Mouse (Mus musculus): ENCODE measurements at regions not wholly inside any gene's neighbourhood (a gene's known extent, or its start where the extent isn't known, plus 50 kb on each side); places are given as distances from the start of the nearest gene placed in this dataset.

DNA sequence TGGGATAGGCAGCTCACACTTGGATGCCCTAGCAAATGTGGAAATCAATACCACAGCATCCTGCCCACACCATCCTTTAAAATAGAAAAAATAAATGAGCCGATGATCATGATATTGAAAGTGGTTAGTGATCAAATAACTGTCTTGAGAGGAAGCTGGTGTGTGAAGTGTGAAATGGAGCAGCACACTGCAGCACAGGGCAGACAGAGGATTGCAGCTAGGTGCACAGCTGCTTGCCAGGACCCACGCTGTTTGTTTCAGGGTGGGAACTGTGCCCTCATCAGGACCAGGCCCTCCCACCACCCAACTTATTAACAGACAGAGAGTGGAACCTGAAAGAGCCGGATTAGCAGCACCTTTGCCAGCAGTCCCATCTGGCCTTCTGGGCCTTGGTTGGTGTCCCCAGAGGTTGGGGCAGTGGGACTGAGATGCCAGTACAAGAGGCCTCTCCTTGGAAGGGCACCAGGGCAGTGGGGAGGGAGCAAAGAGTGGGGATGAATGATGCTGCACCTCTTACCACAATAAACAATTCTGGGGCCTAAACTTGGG is 191.2 kb upstream of the Tle1 start:
- DNase-seq (ENCODE audit: low spot score) (no peak), ATAC-seq (no peak)
- Histone ChIP-seq H3K27ac (ENCODE audit: low read length) (no peak overlapping the region), H3K36me3 (ENCODE audit: insufficient read depth, low read length) (no peaks in the 10 kb centered on the region), H3K4me1 (ENCODE audit: insufficient read depth, low read depth, low read length) (no peaks in the 10 kb centered on the region), H3K4me2 (replicated peaks; ENCODE audit: low read depth, low read length) (no peak overlapping the region), H3K9me3 (ENCODE audit: low read length) (no peaks in the 10 kb centered on the region), H3K27me3 (replicated peaks; ENCODE audit: insufficient read depth, low read length) (no peaks in the 10 kb centered on the region), H3K9ac (replicated peaks; ENCODE audit: low read depth) (no peak overlapping the region), H3K4me3 (ENCODE audit: low read depth, low read length) (no peak overlapping the region)
- WGBS: 77% methylated on average over 3 of the region's 3 CpGs
- TF ChIP-seq CTCF (IDR thresholded peaks at IDR 0.05) (no peak), EP300 (IDR thresholded peaks at IDR 0.05) (no peak)

GRCm38 (mm10) chr4:72389811-72390625 is 189.3 kb upstream of the Tle1 start:
- WGBS: 58% methylated on average over 5 of the region's 5 CpGs
- no peak for DNase-seq (ENCODE audit: low spot score)

DNA sequence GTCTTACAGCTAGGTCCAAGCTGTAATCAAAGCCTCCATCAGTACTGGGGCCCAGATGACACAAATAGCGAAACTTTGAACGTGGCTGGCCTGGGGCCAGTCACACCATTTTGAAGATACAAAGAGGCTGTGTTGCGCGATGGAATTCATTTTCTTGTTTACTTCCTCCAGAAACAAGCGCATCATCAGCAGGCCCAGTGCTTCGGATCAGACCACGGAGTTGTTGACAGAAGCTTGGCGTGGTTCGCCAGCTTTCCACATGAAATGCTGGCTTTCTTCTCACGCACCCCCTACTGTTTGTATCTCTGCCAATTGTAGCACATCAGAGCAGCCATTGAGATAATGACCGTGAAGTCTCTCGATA is 184.2 kb upstream of the Tle1 start:
- peak; percentile 92 for DNase-seq (ENCODE audit: low spot score)
- no peak overlapping the region for H3K4me2 ChIP-seq (replicated peaks; ENCODE audit: low read depth, low read length)

More at GRCm38 (mm10) chr4:72389811-72390625, 189.3 kb upstream of the Tle1 start:
- no peaks in the 10 kb centered on the region for H3K27me3 ChIP-seq (replicated peaks; ENCODE audit: insufficient read depth, low read length)
- H3K9me3 ChIP-seq (ENCODE audit: low read length): no peaks in the 10 kb centered on the region
- TF ChIP-seq CTCF (IDR thresholded peaks at IDR 0.05): no peak
- TF ChIP-seq EP300 (IDR thresholded peaks at IDR 0.05): no peak
- no peak for ATAC-seq
- H3K36me3 ChIP-seq (ENCODE audit: insufficient read depth, low read length): no peaks in the 10 kb centered on the region
- H3K4me3 ChIP-seq (ENCODE audit: low read depth, low read length): no peak overlapping the region
- H3K27ac ChIP-seq (ENCODE audit: low read length): no peak overlapping the region
- H3K4me1 ChIP-seq (ENCODE audit: insufficient read depth, low read depth, low read length): no peaks in the 10 kb centered on the region
- no peak overlapping the region for H3K4me2 ChIP-seq (replicated peaks; ENCODE audit: low read depth, low read length)
- H3K9ac ChIP-seq (replicated peaks; ENCODE audit: low read depth): no peak overlapping the region

GRCm38 (mm10) chr4:72384259-72384900 is 183.7 kb upstream of the Tle1 start:
- Histone ChIP-seq H3K27me3 (replicated peaks; ENCODE audit: insufficient read depth, low read length) (no peaks in the 10 kb centered on the region), H3K4me1 (ENCODE audit: insufficient read depth, low read depth, low read length) (no peaks in the 10 kb centered on the region), H3K27ac (ENCODE audit: low read length) (no peak overlapping the region), H3K9me3 (ENCODE audit: low read length) (no peaks in the 10 kb centered on the region), H3K36me3 (ENCODE audit: insufficient read depth, low read length) (no peaks in the 10 kb centered on the region), H3K4me3 (ENCODE audit: low read depth, low read length) (no peak overlapping the region), H3K9ac (replicated peaks; ENCODE audit: low read depth) (no peak overlapping the region), H3K4me2 (replicated peaks; ENCODE audit: low read depth, low read length) (no peak overlapping the region)
- ATAC-seq: no peak
- WGBS: 97% methylated on average over 5 of the region's 5 CpGs
- TF ChIP-seq EP300 (IDR thresholded peaks at IDR 0.05) (no peak), CTCF (IDR thresholded peaks at IDR 0.05) (no peak)
- no peak for DNase-seq (ENCODE audit: low spot score)

More for the DNA sequence above, 184.2 kb upstream of the Tle1 start:
- peak; percentile 96 for ATAC-seq
- 53% methylated on average over 12 of the region's 12 CpGs for WGBS
- H3K9ac ChIP-seq (replicated peaks; ENCODE audit: low read depth): no peak overlapping the region
- no peak overlapping the region for H3K4me3 ChIP-seq (ENCODE audit: low read depth, low read length)
- no peaks in the 10 kb centered on the region for H3K27me3 ChIP-seq (replicated peaks; ENCODE audit: insufficient read depth, low read length)
- H3K36me3 ChIP-seq (ENCODE audit: insufficient read depth, low read length): no peaks in the 10 kb centered on the region
- H3K9me3 ChIP-seq (ENCODE audit: low read length): no peaks in the 10 kb centered on the region
- TF ChIP-seq CTCF (IDR thresholded peaks at IDR 0.05) (peak; percentile 38), EP300 (IDR thresholded peaks at IDR 0.05) (peak; percentile 86)
- H3K4me1 ChIP-seq (ENCODE audit: insufficient read depth, low read depth, low read length): no peaks in the 10 kb centered on the region
- no peak overlapping the region for H3K27ac ChIP-seq (ENCODE audit: low read length)

- Histone ChIP-seq H3K27me3 (replicated peaks; ENCODE audit: insufficient read depth, low read length) (no peaks in the 10 kb centered on the region), H3K27ac (ENCODE audit: low read length) (no peak overlapping the region), H3K4me3 (ENCODE audit: low read depth, low read length) (no peak overlapping the region), H3K4me1 (ENCODE audit: insufficient read depth, low read depth, low read length) (no peaks in the 10 kb centered on the region), H3K36me3 (ENCODE audit: insufficient read depth, low read length) (no peaks in the 10 kb centered on the region), H3K9me3 (ENCODE audit: low read length) (no peaks in the 10 kb centered on the region), H3K9ac (replicated peaks; ENCODE audit: low read depth) (no peak overlapping the region), H3K4me2 (replicated peaks; ENCODE audit: low read depth, low read length) (no peak overlapping the region)
- WGBS: 79% methylated on average over 2 of the region's 2 CpGs
- no peak for DNase-seq (ENCODE audit: low spot score)
- ATAC-seq: no peak
- no peak for TF ChIP-seq CTCF (IDR thresholded peaks at IDR 0.05)
- TF ChIP-seq EP300 (IDR thresholded peaks at IDR 0.05): no peak
These were observed 183.0 kb upstream of the Tle1 start for GRCm38 (mm10) chr4:72383729-72384128.

GRCm38 (mm10) chr4:72382517-72383147 is 181.9 kb upstream of the Tle1 start:
- no peak overlapping the region for H3K4me3 ChIP-seq (ENCODE audit: low read depth, low read length)
- H3K9ac ChIP-seq (replicated peaks; ENCODE audit: low read depth): no peak overlapping the region
- H3K27me3 ChIP-seq (replicated peaks; ENCODE audit: insufficient read depth, low read length): no peaks in the 10 kb centered on the region
- WGBS: 82% methylated on average over 11 of the region's 11 CpGs
- H3K4me1 ChIP-seq (ENCODE audit: insufficient read depth, low read depth, low read length): no peaks in the 10 kb centered on the region
- no peak for DNase-seq (ENCODE audit: low spot score)
- TF ChIP-seq EP300 (IDR thresholded peaks at IDR 0.05): no peak
- TF ChIP-seq CTCF (IDR thresholded peaks at IDR 0.05): no peak
- no peaks in the 10 kb centered on the region for H3K36me3 ChIP-seq (ENCODE audit: insufficient read depth, low read length)
- no peaks in the 10 kb centered on the region for H3K9me3 ChIP-seq (ENCODE audit: low read length)
- no peak for ATAC-seq
- no peak overlapping the region for H3K27ac ChIP-seq (ENCODE audit: low read length)
- no peak overlapping the region for H3K4me2 ChIP-seq (replicated peaks; ENCODE audit: low read depth, low read length)

All from lung, postnatal 0 days (tissue).